Mouse (Mus musculus) gastrocnemius, postnatal 25 days (tissue): ENCODE measurements around the gene Nmnat2. TPM values are rescaled to one million over a fixed set of nuclear protein-coding genes. Genes with fewer than 3 reads are reported as not detected.
A peak's percentile ranks its signal among the peaks of the same experiment; 100 is the strongest.

ENCODE experiments used
- DNase-seq: peaks from one replicate; pipeline ENCODE4 v3.0.0; 2022
- total RNA-seq, 2 experiments: library from RNA; stranded (reverse); gene quantifications; 1 replicate in 1 of 2; 2 replicates in 1 of 2; pipeline ENCODE4 v1.2.3; 2021

Nmnat2 gene
- total RNA-seq, 2 experiments from 2014 or later = 0.38 to 0.72 TPM

- no peak for DNase-seq
Measured at GRCm38 (mm10) chr1:153093581-153093980, 138.8 kb downstream of the Nmnat2 start.

- no peak for DNase-seq
Measured at GRCm38 (mm10) chr1:153094226-153095076, 139.7 kb downstream of the Nmnat2 start.

- no peak for DNase-seq
Measured at GRCm38 (mm10) chr1:153095328-153095727, 140.5 kb downstream of the Nmnat2 start.

- no peak for DNase-seq
Measured at GRCm38 (mm10) chr1:153095826-153096727, 141.3 kb downstream of the Nmnat2 start.

- DNase-seq = no peak
Measured at GRCm38 (mm10) chr1:153097017-153097675, 142.4 kb downstream of the Nmnat2 start.

GRCm38 (mm10) chr1:153098586-153098985 lies 143.8 kb downstream of the Nmnat2 start:
- no peak for DNase-seq

GRCm38 (mm10) chr1:153100912-153101311 lies 146.1 kb downstream of the Nmnat2 start:
- DNase-seq = no peak

- DNase-seq = no peak
Measured at GRCm38 (mm10) chr1:153101327-153101880, 146.6 kb downstream of the Nmnat2 start.

GRCm38 (mm10) chr1:153102296-153103185 lies 147.7 kb downstream of the Nmnat2 start:
- no peak for DNase-seq

GRCm38 (mm10) chr1:153103186-153103554 lies 148.4 kb downstream of the Nmnat2 start:
- DNase-seq = no peak

GRCm38 (mm10) chr1:153104804-153105203 lies 150.0 kb downstream of the Nmnat2 start:
- DNase-seq = no peak

- no peak for DNase-seq
Measured at GRCm38 (mm10) chr1:153107866-153108265, 153.1 kb downstream of the Nmnat2 start.

- DNase-seq = no peak
Measured at GRCm38 (mm10) chr1:153109346-153109745, 154.6 kb downstream of the Nmnat2 start.

GRCm38 (mm10) chr1:153109836-153110235 lies 155.0 kb downstream of the Nmnat2 start:
- no peak for DNase-seq

- DNase-seq = no peak
Measured at GRCm38 (mm10) chr1:153111596-153111995, 156.8 kb downstream of the Nmnat2 start.

- no peak for DNase-seq
Measured at GRCm38 (mm10) chr1:153115315-153115714, 160.5 kb downstream of the Nmnat2 start.

GRCm38 (mm10) chr1:153120544-153120943 lies 165.8 kb downstream of the Nmnat2 start:
- no peak for DNase-seq

GRCm38 (mm10) chr1:153121320-153121719 lies 166.5 kb downstream of the Nmnat2 start:
- DNase-seq = no peak

GRCm38 (mm10) chr1:153122764-153123163 lies 168.0 kb downstream of the Nmnat2 start:
- peak; percentile 41 for DNase-seq

GRCm38 (mm10) chr1:153124502-153124901 lies 169.7 kb downstream of the Nmnat2 start:
- DNase-seq = no peak
